Mouse (Mus musculus): ENCODE data around the gene Pygl. TPM values are rescaled to one million over a fixed set of nuclear protein-coding genes. Genes with fewer than 3 reads are reported as not detected.
"Not testable (repeated sequence)": the region's sequence is repeated elsewhere in the genome, so short reads cannot be mapped to it uniquely, and the experiment has no call there.

Gene Pygl
- polyA plus RNA-seq, 2 experiments, result 18.3 to 23.3 TPM

GRCm38 (mm10) chr12:70144637-70145448, 86.4 kb downstream of the Pygl start:
- H3K4me2 ChIP-seq (replicated peaks; ENCODE audit: low read depth, low read length, severe bottlenecking), result no peak overlapping the region
- DNase-seq (ENCODE audit: low spot score) (peak; percentile 34), ATAC-seq (ENCODE audit: low FRiP score, low read depth) (0 out of 2 replicates have a peak, but pooled peaks have one; percentile 39)
- H3K27ac ChIP-seq (replicated peaks; ENCODE audit: low read depth, low read length), result no peak overlapping the region
- H3K9me3 ChIP-seq (ENCODE audit: control insufficient read depth, low read length), result no peaks in the 10 kb centered on the region
- TF ChIP-seq POLR2A (IDR thresholded peaks at IDR 0.05; ENCODE audit: borderline replicate concordance, extremely low read depth, insufficient read depth, insufficient read length), result no peak
- 0 out of 2 replicates have a peak, but pooled peaks cover 8% of the 10 kb centered on the region for H3K4me1 ChIP-seq (ENCODE audit: control insufficient read depth, insufficient read depth, low read length)
- H3K36me3 ChIP-seq (ENCODE audit: control insufficient read depth, insufficient read depth, low read length), result no peaks in the 10 kb centered on the region
- H3K9ac ChIP-seq (ENCODE audit: low read depth, low read length, severe bottlenecking), result no peak overlapping the region
- no peaks in the 10 kb centered on the region for H3K27me3 ChIP-seq (ENCODE audit: control insufficient read depth, insufficient read depth, low read length)
- H3K4me3 ChIP-seq (replicated peaks; ENCODE audit: low read length), result no peak overlapping the region
- WGBS, result 49% methylated on average over 20 of the region's 20 CpGs

- H3K36me3 ChIP-seq (ENCODE audit: control insufficient read depth, insufficient read depth, low read length); H3K9me3 ChIP-seq (ENCODE audit: control insufficient read depth, low read length); H3K4me2 ChIP-seq (replicated peaks; ENCODE audit: low read depth, low read length, severe bottlenecking); H3K27me3 ChIP-seq (ENCODE audit: control insufficient read depth, insufficient read depth, low read length); H3K4me1 ChIP-seq (ENCODE audit: control insufficient read depth, insufficient read depth, low read length); H3K9ac ChIP-seq (ENCODE audit: low read depth, low read length, severe bottlenecking); H3K4me3 ChIP-seq (replicated peaks; ENCODE audit: low read length); H3K27ac ChIP-seq (replicated peaks; ENCODE audit: low read depth, low read length): not testable (repeated sequence)
- DNase-seq (ENCODE audit: low spot score) (peak; percentile 29), ATAC-seq (ENCODE audit: low FRiP score, low read depth) (peak; percentile 75)
- 34% methylated on average over 3 of the region's 3 CpGs for WGBS
These were observed 87.1 kb downstream of the Pygl start for GRCm38 (mm10) chr12:70144106-70144587.

- Histone ChIP-seq H3K9me3 (ENCODE audit: control insufficient read depth, low read length) (no peaks in the 10 kb centered on the region), H3K4me1 (ENCODE audit: control insufficient read depth, insufficient read depth, low read length) (no peaks in the 10 kb centered on the region), H3K4me3 (replicated peaks; ENCODE audit: low read length) (no peak overlapping the region), H3K4me2 (replicated peaks; ENCODE audit: low read depth, low read length, severe bottlenecking) (no peak overlapping the region), H3K27ac (replicated peaks; ENCODE audit: low read depth, low read length) (no peak overlapping the region), H3K27me3 (ENCODE audit: control insufficient read depth, insufficient read depth, low read length) (no peaks in the 10 kb centered on the region), H3K36me3 (ENCODE audit: control insufficient read depth, insufficient read depth, low read length) (no peaks in the 10 kb centered on the region), H3K9ac (ENCODE audit: low read depth, low read length, severe bottlenecking) (no peak overlapping the region)
- ATAC-seq (ENCODE audit: low FRiP score, low read depth), result no peak
- no peak for TF ChIP-seq POLR2A (IDR thresholded peaks at IDR 0.05; ENCODE audit: borderline replicate concordance, extremely low read depth, insufficient read depth, insufficient read length)
- no peak for DNase-seq (ENCODE audit: low spot score)
- 87% methylated on average over 5 of the region's 5 CpGs for WGBS
These were observed 90.2 kb downstream of the Pygl start for GRCm38 (mm10) chr12:70140993-70141576.

Other genes with a start within 250 kb of the Pygl start
- gene Sav1, start 244.5 kb downstream of the Pygl start, polyA plus RNA-seq (2012; rRNA removed), result 54.5 and 57.2 TPM in 2 replicates
- 11.0 and 12.9 TPM in 2 replicates for gene Sav1, start 244.5 kb downstream of the Pygl start, polyA plus RNA-seq (2014; fragmentation: Nextera tagmentation; extraction: Ambion mirVana)
- 14.3 and 16.9 TPM in 2 replicates for gene Nin, start 117.8 kb downstream of the Pygl start, polyA plus RNA-seq (2012; rRNA removed)
- gene Nin, start 117.8 kb downstream of the Pygl start, polyA plus RNA-seq (2014; fragmentation: Nextera tagmentation; extraction: Ambion mirVana), result 13.7 and 16.1 TPM in 2 replicates
- 0.04 TPM in 1 of 2 replicates, not detected in the other for gene Abhd12b, start 77.3 kb downstream of the Pygl start, polyA plus RNA-seq (2012; rRNA removed)
- not detected in 2 replicates for gene Abhd12b, start 77.3 kb downstream of the Pygl start, polyA plus RNA-seq (2014; fragmentation: Nextera tagmentation; extraction: Ambion mirVana)
- gene Trim9, start 116.1 kb upstream of the Pygl start, polyA plus RNA-seq (2012; rRNA removed), result 1.0 TPM in 2 replicates
- gene Trim9, start 116.1 kb upstream of the Pygl start, polyA plus RNA-seq (2014; fragmentation: Nextera tagmentation; extraction: Ambion mirVana), result 0.66 and 0.95 TPM in 2 replicates
- 34.2 and 37.3 TPM in 2 replicates for gene Tmx1, start 221.6 kb upstream of the Pygl start, polyA plus RNA-seq (2012; rRNA removed)
- gene Tmx1, start 221.6 kb upstream of the Pygl start, polyA plus RNA-seq (2014; fragmentation: Nextera tagmentation; extraction: Ambion mirVana), result 72.0 and 72.8 TPM in 2 replicates